Mouse (Mus musculus) testis, adult 2 months (tissue): ENCODE results near the gene Dnajc30. TPM values are rescaled to one million over a fixed set of nuclear protein-coding genes. Genes with fewer than 3 reads are reported as not detected.
"Not testable (repeated sequence)": the region's sequence is repeated elsewhere in the genome, so short reads cannot be mapped to it uniquely, and the experiment has no call there.

Experiments
- H3K27ac ChIP-seq: fragments of 200-500 bp; 2 replicates; pipeline ENCODE4 v1.5.1; 2012; ENCODE audit warnings: low read depth, low read length; ENCODE audit not compliant: control insufficient read depth, insufficient read depth
- H3K27me3 ChIP-seq: fragments of 200-500 bp; 2 replicates; pipeline ENCODE4 v1.6.1; 2012; ENCODE audit warnings: mild to moderate bottlenecking, low read length, moderate library complexity; ENCODE audit not compliant: control insufficient read depth, insufficient read depth
- H3K36me3 ChIP-seq: fragments of 200-500 bp; 2 replicates; pipeline ENCODE4 v1.6.1; 2012; ENCODE audit warnings: mild to moderate bottlenecking, low read length; ENCODE audit not compliant: control insufficient read depth, insufficient read depth
- H3K4me1 ChIP-seq: fragments of 200-500 bp; 2 replicates; pipeline ENCODE4 v1.6.1; 2012; ENCODE audit warnings: low read length; ENCODE audit not compliant: control insufficient read depth, insufficient read depth
- H3K4me3 ChIP-seq: fragments of 200-500 bp; 2 replicates; pipeline ENCODE4 v1.5.1; 2012; ENCODE audit warnings: low read depth, mild to moderate bottlenecking, low read length, moderate library complexity, mixed read lengths; ENCODE audit not compliant: control insufficient read depth
- CTCF ChIP-seq: fragments of 200-500 bp; IDR thresholded peaks from 2 replicates; pipeline ENCODE4 v1.5.1; 2012; ENCODE audit warnings: low read depth, mild to moderate bottlenecking, inconsistent platforms, low read length, moderate library complexity; ENCODE audit not compliant: control insufficient read depth, insufficient read depth, insufficient replicate concordance
- POLR2A ChIP-seq: fragments of 200-500 bp; IDR thresholded peaks from 2 replicates; pipeline ENCODE4 v1.6.1; 2012; ENCODE audit warnings: low read depth, mild to moderate bottlenecking, inconsistent platforms, low read length, moderate library complexity; ENCODE audit not compliant: control insufficient read depth
- polyA plus RNA-seq: library from polyadenylated mRNA; depleted of rRNA; stranded (reverse); fragments of >200 nt; gene quantifications from 2 replicates; pipeline ENCODE4 v1.2.3, GENCODE M21; 2012

Gene Dnajc30
- polyA plus RNA-seq, 1 experiment = 23.4 TPM

GRCm38 (mm10) chr5:135040059-135040458 is 23.9 kb upstream of the Dnajc30 start:
- H3K4me1 ChIP-seq = no peaks in the 10 kb centered on the region; the same call in 1 of the 2 replicates
- no peaks in the 10 kb centered on the region for H3K36me3 ChIP-seq
- H3K27ac ChIP-seq = peak overlapping the region; percentile 61

GRCm38 (mm10) chr5:135040777-135041176 is 23.2 kb upstream of the Dnajc30 start:
- H3K4me1 ChIP-seq = no peaks in the 10 kb centered on the region; the same call in 1 of the 2 replicates
- no peak overlapping the region for H3K4me3 ChIP-seq
- no peak for TF ChIP-seq CTCF
- no peak for TF ChIP-seq POLR2A
- H3K36me3 ChIP-seq = no peaks in the 10 kb centered on the region
- H3K27me3 ChIP-seq = no peaks in the 10 kb centered on the region
- peak overlapping the region; percentile 61 for H3K27ac ChIP-seq

More at GRCm38 (mm10) chr5:135040059-135040458, 23.9 kb upstream of the Dnajc30 start:
- TF ChIP-seq POLR2A = no peak
- no peak for TF ChIP-seq CTCF
- Histone ChIP-seq H3K27me3 (no peaks in the 10 kb centered on the region), H3K4me3 (no peak overlapping the region)

GRCm38 (mm10) chr5:135042105-135042788 is 21.8 kb upstream of the Dnajc30 start:
- peak overlapping the region; percentile 47 for H3K4me3 ChIP-seq
- H3K36me3 ChIP-seq = no peaks in the 10 kb centered on the region

GRCm38 (mm10) chr5:135044575-135044974 is 19.4 kb upstream of the Dnajc30 start:
- H3K4me3 ChIP-seq = no peak overlapping the region
- H3K36me3 ChIP-seq = no peaks in the 10 kb centered on the region
- H3K4me1 ChIP-seq = peaks cover 7% of the 10 kb centered on the region
- TF ChIP-seq POLR2A (no peak), CTCF (no peak)
- no peak overlapping the region for H3K27ac ChIP-seq
- H3K27me3 ChIP-seq = no peaks in the 10 kb centered on the region

More at GRCm38 (mm10) chr5:135042105-135042788, 21.8 kb upstream of the Dnajc30 start:
- Histone ChIP-seq H3K27ac (0 out of 2 replicates have a peak overlapping the region, but pooled peaks have one; percentile 1), H3K4me1 (no peaks in the 10 kb centered on the region; the same call in 1 of the 2 replicates), H3K27me3 (no peaks in the 10 kb centered on the region)
- TF ChIP-seq CTCF = no peak
- 0 out of 2 replicates have a peak, but pooled peaks have one; percentile 44 for TF ChIP-seq POLR2A

- Histone ChIP-seq H3K36me3 (no peaks in the 10 kb centered on the region), H3K4me1 (peaks cover 9% of the 10 kb centered on the region), H3K27me3 (no peaks in the 10 kb centered on the region), H3K4me3 (no peak overlapping the region), H3K27ac (no peak overlapping the region)
- TF ChIP-seq POLR2A (no peak), CTCF (no peak)
Measured at GRCm38 (mm10) chr5:135048539-135048938, 15.5 kb upstream of the Dnajc30 start.

- H3K27me3 ChIP-seq, H3K36me3 ChIP-seq, H3K27ac ChIP-seq, H3K4me3 ChIP-seq, H3K4me1 ChIP-seq: not testable (repeated sequence)
Measured at GRCm38 (mm10) chr5:135049268-135049667, 14.7 kb upstream of the Dnajc30 start.

- TF ChIP-seq CTCF (no peak), POLR2A (no peak)
- H3K4me3 ChIP-seq = no peak overlapping the region
Measured at GRCm38 (mm10) chr5:135053356-135053755, 10.6 kb upstream of the Dnajc30 start.

More at GRCm38 (mm10) chr5:135053356-135053755, 10.6 kb upstream of the Dnajc30 start:
- peaks cover 9% of the 10 kb centered on the region for H3K4me1 ChIP-seq
- H3K27ac ChIP-seq = no peak overlapping the region
- H3K36me3 ChIP-seq = no peaks in the 10 kb centered on the region; the same call in none of the 2 replicates
- H3K27me3 ChIP-seq = no peaks in the 10 kb centered on the region
